Mouse (Mus musculus): ENCODE measurements around the gene Cped1. TPM values are rescaled to one million over a fixed set of nuclear protein-coding genes. Genes with fewer than 3 reads are reported as not detected.
"Not testable (repeated sequence)": the region's sequence is repeated elsewhere in the genome, so short reads cannot be mapped to it uniquely, and the experiment has no call there.

Gene Cped1
- polyA plus RNA-seq, 1 experiment = 1.8 TPM

DNA sequence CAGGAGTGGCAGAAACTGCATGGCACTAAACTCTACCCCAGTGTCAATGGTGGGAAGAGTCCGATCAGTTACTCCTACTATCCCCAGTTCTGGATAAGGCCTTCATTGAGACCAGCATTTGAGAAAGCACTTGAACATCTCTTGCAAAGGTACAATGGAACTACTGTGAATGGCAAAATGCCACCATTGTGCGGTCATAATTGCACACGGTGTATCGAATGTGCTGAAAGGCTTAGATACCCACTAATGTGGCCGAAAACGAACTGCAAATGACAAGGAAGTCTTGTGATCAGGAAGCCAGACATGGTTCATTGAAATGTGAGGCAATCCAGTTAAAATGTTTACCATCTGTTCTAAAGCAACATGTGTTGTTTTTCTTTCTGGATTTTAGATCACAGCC, 247.8 kb downstream of the Cped1 start:
- no peaks in the 10 kb centered on the region for H3K27me3 ChIP-seq (ENCODE audit: control insufficient read depth, insufficient read depth, low read length)
- TF ChIP-seq CTCF (IDR thresholded peaks at IDR 0.05; ENCODE audit: control insufficient read depth, insufficient read depth, insufficient replicate concordance, low read depth, low read length) (no peak), POLR2A (IDR thresholded peaks at IDR 0.05; ENCODE audit: control insufficient read depth, low read depth, low read length) (no peak)
- no peak overlapping the region for H3K27ac ChIP-seq (ENCODE audit: control insufficient read depth, insufficient read depth, low read depth, low read length)
- no peak overlapping the region for H3K4me3 ChIP-seq (ENCODE audit: control insufficient read depth, low read depth, low read length)
- no peaks in the 10 kb centered on the region for H3K4me1 ChIP-seq (ENCODE audit: control insufficient read depth, insufficient read depth, low read length)
- H3K36me3 ChIP-seq (ENCODE audit: control insufficient read depth, insufficient read depth, low read length) = no peaks in the 10 kb centered on the region

GRCm38 (mm10) chr6:22235133-22235532, 249.4 kb downstream of the Cped1 start:
- H3K27me3 ChIP-seq (ENCODE audit: control insufficient read depth, insufficient read depth, low read length) = no peaks in the 10 kb centered on the region
- H3K27ac ChIP-seq (ENCODE audit: control insufficient read depth, insufficient read depth, low read depth, low read length) = no peak overlapping the region
- no peaks in the 10 kb centered on the region for H3K4me1 ChIP-seq (ENCODE audit: control insufficient read depth, insufficient read depth, low read length)
- TF ChIP-seq CTCF (IDR thresholded peaks at IDR 0.05; ENCODE audit: control insufficient read depth, insufficient read depth, insufficient replicate concordance, low read depth, low read length) (no peak), POLR2A (IDR thresholded peaks at IDR 0.05; ENCODE audit: control insufficient read depth, low read depth, low read length) (no peak)
- H3K36me3 ChIP-seq (ENCODE audit: control insufficient read depth, insufficient read depth, low read length) = no peaks in the 10 kb centered on the region
- H3K4me3 ChIP-seq (ENCODE audit: control insufficient read depth, low read depth, low read length) = no peak overlapping the region

GRCm38 (mm10) chr6:22243321-22243720, 257.6 kb downstream of the Cped1 start:
- H3K27me3 ChIP-seq (ENCODE audit: control insufficient read depth, insufficient read depth, low read length) = no peaks in the 10 kb centered on the region

DNA sequence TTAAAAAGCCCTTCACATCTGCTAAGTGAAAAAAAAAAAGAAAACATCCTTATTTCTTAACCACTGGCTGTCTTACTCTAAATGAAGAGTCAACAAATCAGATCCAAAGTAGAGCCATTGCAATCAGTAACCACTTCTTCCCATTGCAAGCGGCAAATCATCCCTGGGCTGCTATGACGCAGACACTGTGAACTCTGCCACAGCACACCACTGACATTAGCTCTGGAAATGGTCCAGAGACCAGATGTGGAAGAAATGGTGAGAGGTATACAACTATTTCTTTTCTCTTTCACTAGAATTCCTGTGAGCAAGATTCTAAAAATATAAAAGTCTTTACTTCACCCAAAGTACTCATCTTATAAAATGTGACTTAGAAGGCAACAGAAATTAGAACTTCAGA, 261.0 kb downstream of the Cped1 start:
- H3K4me3 ChIP-seq (ENCODE audit: control insufficient read depth, low read depth, low read length) = no peak overlapping the region
- TF ChIP-seq POLR2A (IDR thresholded peaks at IDR 0.05; ENCODE audit: control insufficient read depth, low read depth, low read length) = no peak
- no peak for TF ChIP-seq CTCF (IDR thresholded peaks at IDR 0.05; ENCODE audit: control insufficient read depth, insufficient read depth, insufficient replicate concordance, low read depth, low read length)
- H3K27ac ChIP-seq (ENCODE audit: control insufficient read depth, insufficient read depth, low read depth, low read length) = no peak overlapping the region
- H3K27me3 ChIP-seq (ENCODE audit: control insufficient read depth, insufficient read depth, low read length) = no peaks in the 10 kb centered on the region
- no peaks in the 10 kb centered on the region for H3K36me3 ChIP-seq (ENCODE audit: control insufficient read depth, insufficient read depth, low read length)
- no peaks in the 10 kb centered on the region for H3K4me1 ChIP-seq (ENCODE audit: control insufficient read depth, insufficient read depth, low read length)

More at GRCm38 (mm10) chr6:22243321-22243720, 257.6 kb downstream of the Cped1 start:
- no peaks in the 10 kb centered on the region for H3K4me1 ChIP-seq (ENCODE audit: control insufficient read depth, insufficient read depth, low read length)
- H3K4me3 ChIP-seq (ENCODE audit: control insufficient read depth, low read depth, low read length) = no peak overlapping the region
- H3K36me3 ChIP-seq (ENCODE audit: control insufficient read depth, insufficient read depth, low read length) = no peaks in the 10 kb centered on the region
- no peak for TF ChIP-seq CTCF (IDR thresholded peaks at IDR 0.05; ENCODE audit: control insufficient read depth, insufficient read depth, insufficient replicate concordance, low read depth, low read length)
- TF ChIP-seq POLR2A (IDR thresholded peaks at IDR 0.05; ENCODE audit: control insufficient read depth, low read depth, low read length) = no peak
- no peak overlapping the region for H3K27ac ChIP-seq (ENCODE audit: control insufficient read depth, insufficient read depth, low read depth, low read length)

DNA sequence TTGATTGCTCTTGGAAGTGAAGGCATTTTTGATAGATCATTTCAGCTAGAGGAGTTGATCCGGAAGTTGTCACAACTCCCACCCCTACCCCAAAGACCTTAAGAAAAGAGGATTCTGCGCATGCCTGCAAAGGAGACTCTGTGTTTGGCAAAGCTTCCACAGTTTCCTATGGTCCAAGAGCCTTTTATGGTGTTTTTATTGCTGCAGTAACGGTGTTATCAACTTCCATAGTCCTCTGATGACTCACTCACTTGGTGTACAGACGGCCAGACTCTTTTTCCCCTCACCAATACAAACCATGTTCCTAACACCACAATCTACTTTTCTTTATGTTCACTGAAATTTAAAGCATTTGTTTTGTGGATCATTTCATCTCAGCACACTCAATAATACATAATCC, 273.1 kb downstream of the Cped1 start:
- Histone ChIP-seq H3K27ac (ENCODE audit: control insufficient read depth, insufficient read depth, low read depth, low read length) (no peak overlapping the region), H3K27me3 (ENCODE audit: control insufficient read depth, insufficient read depth, low read length) (no peaks in the 10 kb centered on the region), H3K4me3 (ENCODE audit: control insufficient read depth, low read depth, low read length) (no peak overlapping the region), H3K36me3 (ENCODE audit: control insufficient read depth, insufficient read depth, low read length) (no peaks in the 10 kb centered on the region), H3K4me1 (ENCODE audit: control insufficient read depth, insufficient read depth, low read length) (peaks cover 3% of the 10 kb centered on the region; the same call in 1 of the 2 replicates)
- TF ChIP-seq CTCF (IDR thresholded peaks at IDR 0.05; ENCODE audit: control insufficient read depth, insufficient read depth, insufficient replicate concordance, low read depth, low read length) = no peak
- no peak for TF ChIP-seq POLR2A (IDR thresholded peaks at IDR 0.05; ENCODE audit: control insufficient read depth, low read depth, low read length)

DNA sequence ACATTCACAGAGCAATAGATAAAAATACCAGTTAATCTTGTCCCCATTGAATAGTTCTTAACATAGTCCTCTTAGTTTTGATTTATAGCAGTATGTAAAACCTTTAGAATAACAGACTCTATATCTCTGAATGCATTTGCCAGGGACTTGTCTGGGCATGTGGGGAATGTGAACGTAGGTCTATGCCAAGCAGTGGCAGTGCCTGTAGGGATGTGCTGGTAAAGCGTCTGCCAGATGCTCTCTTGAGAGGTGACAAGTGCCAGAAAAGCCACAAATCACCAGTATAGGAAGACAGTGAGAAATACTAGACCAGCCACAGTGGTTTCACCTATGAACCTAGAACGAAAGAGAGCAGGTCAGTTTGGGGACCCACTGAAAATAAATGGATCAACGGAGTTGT, 276.8 kb downstream of the Cped1 start:
- Histone ChIP-seq H3K36me3 (ENCODE audit: control insufficient read depth, insufficient read depth, low read length) (no peaks in the 10 kb centered on the region), H3K4me3 (ENCODE audit: control insufficient read depth, low read depth, low read length) (no peak overlapping the region), H3K27me3 (ENCODE audit: control insufficient read depth, insufficient read depth, low read length) (no peaks in the 10 kb centered on the region), H3K27ac (ENCODE audit: control insufficient read depth, insufficient read depth, low read depth, low read length) (no peak overlapping the region), H3K4me1 (ENCODE audit: control insufficient read depth, insufficient read depth, low read length) (no peaks in the 10 kb centered on the region)
- TF ChIP-seq POLR2A (IDR thresholded peaks at IDR 0.05; ENCODE audit: control insufficient read depth, low read depth, low read length) = no peak
- TF ChIP-seq CTCF (IDR thresholded peaks at IDR 0.05; ENCODE audit: control insufficient read depth, insufficient read depth, insufficient replicate concordance, low read depth, low read length) = no peak

DNA sequence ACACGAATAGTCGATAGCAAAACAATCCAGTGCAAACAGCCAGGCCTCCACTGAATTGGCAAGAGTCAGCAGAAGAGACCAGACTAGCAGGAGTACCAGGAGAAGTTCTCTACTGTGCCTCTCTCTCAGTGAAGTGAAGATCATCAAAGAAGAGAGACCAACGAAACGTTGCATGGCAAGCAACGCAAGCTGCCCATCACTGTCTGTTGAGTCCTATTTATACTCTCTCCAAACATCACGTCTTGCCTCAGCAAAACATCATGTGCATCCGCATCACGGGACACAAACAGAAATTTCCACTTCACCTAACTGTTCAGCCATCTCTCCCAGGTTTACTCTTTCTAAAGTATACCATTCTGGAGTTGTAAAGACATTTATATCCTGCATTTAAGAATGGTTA, 278.4 kb downstream of the Cped1 start:
- H3K36me3 ChIP-seq (ENCODE audit: control insufficient read depth, insufficient read depth, low read length); H3K4me3 ChIP-seq (ENCODE audit: control insufficient read depth, low read depth, low read length); H3K4me1 ChIP-seq (ENCODE audit: control insufficient read depth, insufficient read depth, low read length); H3K27me3 ChIP-seq (ENCODE audit: control insufficient read depth, insufficient read depth, low read length); H3K27ac ChIP-seq (ENCODE audit: control insufficient read depth, insufficient read depth, low read depth, low read length): not testable (repeated sequence)

- Histone ChIP-seq H3K36me3 (ENCODE audit: control insufficient read depth, insufficient read depth, low read length) (no peaks in the 10 kb centered on the region), H3K4me1 (ENCODE audit: control insufficient read depth, insufficient read depth, low read length) (no peaks in the 10 kb centered on the region), H3K27ac (ENCODE audit: control insufficient read depth, insufficient read depth, low read depth, low read length) (no peak overlapping the region), H3K4me3 (ENCODE audit: control insufficient read depth, low read depth, low read length) (no peak overlapping the region), H3K27me3 (ENCODE audit: control insufficient read depth, insufficient read depth, low read length) (no peaks in the 10 kb centered on the region)
- TF ChIP-seq POLR2A (IDR thresholded peaks at IDR 0.05; ENCODE audit: control insufficient read depth, low read depth, low read length) (no peak), CTCF (IDR thresholded peaks at IDR 0.05; ENCODE audit: control insufficient read depth, insufficient read depth, insufficient replicate concordance, low read depth, low read length) (no peak)
Measured at GRCm38 (mm10) chr6:22266018-22266417, 280.3 kb downstream of the Cped1 start.
